Mouse (Mus musculus) hindbrain, postnatal 0 days (tissue): ENCODE results near the gene Pithd1. TPM values are rescaled to one million over a fixed set of nuclear protein-coding genes. Genes with fewer than 3 reads are reported as not detected.
A peak's percentile ranks its signal among the peaks of the same experiment; 100 is the strongest.

ENCODE experiments used
- ATAC-seq: fragments of 200-750 bp; cut with Nextera tagmentation; 2 replicates; pipeline ENCODE4 v1.8.0; 2017; ENCODE audit warnings: mild to moderate bottlenecking, moderate TSS enrichment, moderate library complexity
- DNase-seq: peaks from one replicate; pipeline ENCODE4 v3.0.0-alpha.2; 2015; ENCODE audit warnings: low spot score
- H3K27ac ChIP-seq: fragments of 300-500 bp; sonication (generic); 2 replicates; pipeline ENCODE4 v1.5.1; 2014; ENCODE audit warnings: mild to moderate bottlenecking
- H3K27me3 ChIP-seq: fragments of 300-500 bp; sonication (generic); 2 replicates; pipeline ENCODE4 v1.6.1; 2014; ENCODE audit warnings: low read length, mixed read lengths; ENCODE audit not compliant: insufficient read depth
- H3K36me3 ChIP-seq: fragments of 300-500 bp; sonication (generic); 2 replicates; pipeline ENCODE4 v1.6.1; 2014; ENCODE audit warnings: low read length, mixed read lengths; ENCODE audit not compliant: insufficient read depth
- H3K4me1 ChIP-seq: fragments of 300-500 bp; sonication (generic); 2 replicates; pipeline ENCODE4 v1.6.1; 2014; ENCODE audit warnings: antibody characterized with exemption, low read length, mixed read lengths; ENCODE audit not compliant: insufficient read depth
- H3K4me2 ChIP-seq: fragments of 300-500 bp; sonication (generic); 2 replicates; pipeline ENCODE4 v1.6.1; 2014; ENCODE audit warnings: low read depth, mild to moderate bottlenecking, low read length, moderate library complexity, mixed read lengths
- H3K4me3 ChIP-seq: fragments of 300-500 bp; sonication (generic); 2 replicates; pipeline ENCODE4 v1.5.1; 2014; ENCODE audit warnings: low read length
- H3K9ac ChIP-seq: fragments of 300-500 bp; sonication (generic); replicated peaks from 2 replicates; pipeline ENCODE4 v1.6.1; 2014; ENCODE audit warnings: mild to moderate bottlenecking, low read length, moderate library complexity, mixed read lengths
- H3K9me3 ChIP-seq: fragments of 300-500 bp; sonication (generic); 2 replicates; pipeline ENCODE4 v1.6.1; 2016; ENCODE audit warnings: low read length, mixed read lengths
- CTCF ChIP-seq: IDR thresholded peaks from 2 replicates; pipeline ENCODE4 v1.5.1; 2016; ENCODE audit warnings: antibody characterized with exemption, control low read depth, low read depth
- WGBS: fragments of 180-500 bp; shearing (Covaris S2); extraction: QIAGEN DNeasy Blood & Tissue Kit; methylation state at CpG from one replicate; pipeline ENCODE4 v1.1.7; 2014; 5-methylcytosine and 5-hydroxymethylcytosine counted together
- polyA plus RNA-seq: library from polyadenylated mRNA; unstranded; fragments of >200 nt; fragmentation: Nextera tagmentation; extraction: Ambion mirVana; gene quantifications from 2 replicates; pipeline ENCODE4 v1.2.1, GENCODE M21; 2015
- total RNA-seq: library from RNA; depleted of rRNA; stranded (reverse); fragments of >200 nt; gene quantifications from 2 replicates; pipeline ENCODE4 v1.2.3, GENCODE M21; 2014

Pithd1 gene
- total and polyA plus RNA-seq, 2 experiments from 2014 or later: 53.2 to 85.7 TPM

GRCm38 (mm10) chr4:135953179-135953578 lies 33.9 kb downstream of the Pithd1 start:
- TF ChIP-seq CTCF: no peak
- ATAC-seq: no peak
- no peaks in the 10 kb centered on the region for H3K9me3 ChIP-seq
- 92% methylated on average over 3 of the region's 3 CpGs for WGBS
- no peak for DNase-seq
- H3K36me3 ChIP-seq: peaks cover 21% of the 10 kb centered on the region
- no peak overlapping the region for H3K27ac ChIP-seq
- H3K4me1 ChIP-seq: no peaks in the 10 kb centered on the region
- H3K4me2 ChIP-seq: no peak overlapping the region
- no peak overlapping the region for H3K4me3 ChIP-seq
- no peaks in the 10 kb centered on the region for H3K27me3 ChIP-seq
- H3K9ac ChIP-seq: no peak overlapping the region

- 96% methylated on average over 3 of the region's 3 CpGs for WGBS
- Histone ChIP-seq H3K4me2 (no peak overlapping the region), H3K9me3 (no peaks in the 10 kb centered on the region), H3K9ac (no peak overlapping the region), H3K4me3 (no peak overlapping the region), H3K4me1 (no peaks in the 10 kb centered on the region), H3K36me3 (peaks cover 11% of the 10 kb centered on the region; the same call in 1 of the 2 replicates), H3K27me3 (no peaks in the 10 kb centered on the region), H3K27ac (no peak overlapping the region)
- TF ChIP-seq CTCF: peak; percentile 53
- ATAC-seq (no peak), DNase-seq (no peak)
Measured at GRCm38 (mm10) chr4:135951505-135951904, 35.6 kb downstream of the Pithd1 start.

GRCm38 (mm10) chr4:135950365-135950764 lies 36.7 kb downstream of the Pithd1 start:
- no peak for DNase-seq
- no peaks in the 10 kb centered on the region for H3K27me3 ChIP-seq
- no peak overlapping the region for H3K9ac ChIP-seq
- H3K36me3 ChIP-seq: peaks cover 6% of the 10 kb centered on the region; the same call in 1 of the 2 replicates
- H3K4me1 ChIP-seq: peaks cover 4% of the 10 kb centered on the region; the same call in 1 of the 2 replicates
- no peak overlapping the region for H3K4me2 ChIP-seq
- WGBS: 88% methylated on average over 6 of the region's 6 CpGs
- no peak overlapping the region for H3K4me3 ChIP-seq
- no peaks in the 10 kb centered on the region for H3K9me3 ChIP-seq
- H3K27ac ChIP-seq: no peak overlapping the region
- no peak for TF ChIP-seq CTCF
- ATAC-seq: no peak

GRCm38 (mm10) chr4:135949911-135950310 lies 37.2 kb downstream of the Pithd1 start:
- Histone ChIP-seq H3K9me3 (no peaks in the 10 kb centered on the region), H3K9ac (no peak overlapping the region), H3K4me3 (no peak overlapping the region), H3K36me3 (peaks cover 1% of the 10 kb centered on the region; the same call in 1 of the 2 replicates), H3K27me3 (no peaks in the 10 kb centered on the region), H3K4me1 (peaks cover 4% of the 10 kb centered on the region; the same call in 1 of the 2 replicates), H3K27ac (no peak overlapping the region; the same call in 1 of the 2 replicates), H3K4me2 (no peak overlapping the region)
- TF ChIP-seq CTCF: no peak
- DNase-seq: no peak
- no peak for ATAC-seq
- 53% methylated on average over 6 of the region's 6 CpGs for WGBS

- ATAC-seq (no peak), DNase-seq (no peak)
- no peak overlapping the region for H3K27ac ChIP-seq
- WGBS: 74% methylated on average over 10 of the region's 10 CpGs
- TF ChIP-seq CTCF: no peak
- H3K27me3 ChIP-seq: no peaks in the 10 kb centered on the region
- no peak overlapping the region for H3K4me2 ChIP-seq
- no peaks in the 10 kb centered on the region for H3K9me3 ChIP-seq
- no peak overlapping the region for H3K4me3 ChIP-seq
- no peaks in the 10 kb centered on the region for H3K36me3 ChIP-seq
- H3K4me1 ChIP-seq: peaks cover 4% of the 10 kb centered on the region; the same call in 1 of the 2 replicates
- no peak overlapping the region for H3K9ac ChIP-seq
Measured at GRCm38 (mm10) chr4:135949475-135949874, 37.6 kb downstream of the Pithd1 start.

- WGBS: 95% methylated on average over 8 of the region's 8 CpGs
- Histone ChIP-seq H3K27ac (no peak overlapping the region), H3K4me3 (no peak overlapping the region), H3K27me3 (no peaks in the 10 kb centered on the region), H3K36me3 (no peaks in the 10 kb centered on the region), H3K4me2 (no peak overlapping the region), H3K9me3 (no peaks in the 10 kb centered on the region), H3K4me1 (peaks cover 4% of the 10 kb centered on the region; the same call in 1 of the 2 replicates), H3K9ac (no peak overlapping the region)
- ATAC-seq: no peak
- no peak for TF ChIP-seq CTCF
- DNase-seq: no peak
Measured at GRCm38 (mm10) chr4:135948142-135948541, 38.9 kb downstream of the Pithd1 start.

- peak; percentile 27 for ATAC-seq
- Histone ChIP-seq H3K27ac (peak overlapping the region; percentile 87), H3K27me3 (no peaks in the 10 kb centered on the region), H3K4me2 (peak overlapping the region; percentile 89), H3K9ac (peak overlapping the region; percentile 57), H3K4me3 (peak overlapping the region; percentile 75), H3K9me3 (no peaks in the 10 kb centered on the region), H3K4me1 (peaks cover 4% of the 10 kb centered on the region; the same call in 1 of the 2 replicates), H3K36me3 (no peaks in the 10 kb centered on the region)
- TF ChIP-seq CTCF: no peak
- peak; percentile 55 for DNase-seq
- 2% methylated on average over 28 of the region's 28 CpGs for WGBS
Measured at GRCm38 (mm10) chr4:135946659-135947301, 40.3 kb downstream of the Pithd1 start.
